Mouse (Mus musculus) embryonic fibroblast, embryonic 13.5 days (primary cell): ENCODE data around the gene Maml1. TPM values are rescaled to one million over a fixed set of nuclear protein-coding genes. Genes with fewer than 3 reads are reported as not detected.

ENCODE experiments used
- H3K27ac ChIP-seq: 2 replicates; pipeline ENCODE4 v1.5.1; 2012; ENCODE audit warnings: low read length, control low read depth, inconsistent platforms; ENCODE audit not compliant: insufficient read depth
- H3K4me1 ChIP-seq: 2 replicates; pipeline ENCODE4 v1.6.1; 2011; ENCODE audit warnings: low read length; ENCODE audit not compliant: control insufficient read depth, insufficient read depth
- H3K4me3 ChIP-seq: 2 replicates; pipeline ENCODE4 v1.5.1; 2011; ENCODE audit warnings: mild to moderate bottlenecking, control low read depth, low read length; ENCODE audit not compliant: insufficient read depth
- CTCF ChIP-seq: IDR thresholded peaks from 2 replicates; pipeline ENCODE4 v1.5.1; 2011; ENCODE audit warnings: mild to moderate bottlenecking, control low read depth, low read length, moderate library complexity, borderline replicate concordance; ENCODE audit not compliant: insufficient read depth
- POLR2A ChIP-seq: IDR thresholded peaks from 2 replicates; pipeline ENCODE4 v1.6.1; 2011; ENCODE audit warnings: low read depth, mild to moderate bottlenecking, control low read depth, low read length, moderate library complexity
- polyA plus RNA-seq: library from polyadenylated mRNA; stranded (reverse); fragments of >200 nt; gene quantifications from 2 replicates; pipeline ENCODE4 v1.2.4, GENCODE M21; 2011; ENCODE audit warnings: low read depth; ENCODE audit not compliant: missing spikeins, insufficient read length

Maml1 gene
- polyA plus RNA-seq, 1 experiment: 37.3 TPM

DNA sequence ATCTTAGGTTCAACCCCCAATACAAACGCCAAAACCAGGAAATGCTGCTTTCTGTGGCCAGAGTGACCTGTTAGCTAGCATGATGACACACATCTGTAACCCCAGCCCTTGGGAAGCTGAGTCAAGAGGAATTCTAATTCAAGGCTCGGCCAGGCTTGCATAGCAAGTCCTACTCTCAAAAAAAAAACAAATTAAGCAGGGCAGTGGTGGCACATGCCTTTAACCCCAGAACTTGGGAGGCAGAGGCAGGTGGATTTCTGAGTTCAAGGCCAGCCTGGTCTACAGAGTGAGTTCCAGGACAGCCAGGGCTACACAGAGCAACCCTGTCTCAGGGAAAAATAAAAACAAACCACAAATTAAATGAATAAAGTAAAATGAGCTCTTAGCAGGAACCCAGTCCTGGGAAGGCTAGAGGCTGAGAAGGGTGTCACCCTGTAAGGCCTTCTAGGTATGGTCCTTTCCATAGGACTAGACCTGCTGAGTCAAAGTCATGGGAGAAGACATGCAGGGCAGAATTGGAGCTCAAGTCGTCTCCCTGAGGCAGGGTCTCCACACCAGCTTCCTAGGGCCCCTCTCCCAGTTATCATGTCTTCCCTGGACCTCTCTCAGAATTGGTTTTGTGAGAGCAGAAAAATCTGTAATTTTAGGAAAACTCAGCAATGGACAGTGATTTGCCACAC lies 79.9 kb downstream of the Maml1 start:
- peak overlapping the region; percentile 80 for H3K27ac ChIP-seq
- TF ChIP-seq CTCF (no peak), POLR2A (no peak)
- no peak overlapping the region for H3K4me3 ChIP-seq
- peaks cover 18% of the 10 kb centered on the region for H3K4me1 ChIP-seq

DNA sequence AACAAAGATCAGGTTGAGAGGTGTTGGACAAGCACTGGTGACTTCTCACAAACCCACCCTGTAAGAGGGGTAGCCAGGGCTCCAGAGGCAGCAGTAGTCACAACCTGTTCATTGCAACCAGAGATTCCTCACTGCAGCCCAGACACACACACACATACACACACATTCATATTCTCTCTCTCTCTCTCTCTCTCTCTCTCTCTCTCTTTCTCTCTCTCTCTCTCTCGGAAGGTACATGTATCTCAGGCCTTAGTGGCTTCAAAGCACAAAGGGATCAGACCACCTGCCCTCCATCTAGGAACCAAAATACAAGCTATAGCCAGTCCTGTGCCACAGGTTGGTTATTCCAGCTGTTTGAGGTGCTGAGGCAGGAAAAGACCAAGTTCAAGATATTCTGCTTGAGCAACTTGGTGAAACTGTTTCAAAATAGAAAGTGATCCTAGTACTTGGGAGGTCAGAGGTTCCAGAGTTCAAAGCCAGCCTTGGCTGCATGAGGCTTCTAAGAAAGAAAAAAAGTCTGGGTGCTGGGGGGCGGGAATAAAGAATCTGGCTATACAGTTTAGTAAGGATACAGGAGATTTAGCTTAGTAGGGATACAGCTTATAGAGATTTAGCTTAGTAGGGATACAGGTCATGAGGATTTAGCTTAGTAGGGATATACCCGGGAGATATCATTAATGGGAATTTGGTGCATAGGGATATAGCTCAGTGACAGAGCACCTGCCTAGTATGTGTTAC lies 80.6 kb downstream of the Maml1 start:
- TF ChIP-seq CTCF (no peak), POLR2A (no peak)
- 0 out of 2 replicates have a peak overlapping the region, but pooled peaks have one; percentile 85 for H3K4me3 ChIP-seq

DNA sequence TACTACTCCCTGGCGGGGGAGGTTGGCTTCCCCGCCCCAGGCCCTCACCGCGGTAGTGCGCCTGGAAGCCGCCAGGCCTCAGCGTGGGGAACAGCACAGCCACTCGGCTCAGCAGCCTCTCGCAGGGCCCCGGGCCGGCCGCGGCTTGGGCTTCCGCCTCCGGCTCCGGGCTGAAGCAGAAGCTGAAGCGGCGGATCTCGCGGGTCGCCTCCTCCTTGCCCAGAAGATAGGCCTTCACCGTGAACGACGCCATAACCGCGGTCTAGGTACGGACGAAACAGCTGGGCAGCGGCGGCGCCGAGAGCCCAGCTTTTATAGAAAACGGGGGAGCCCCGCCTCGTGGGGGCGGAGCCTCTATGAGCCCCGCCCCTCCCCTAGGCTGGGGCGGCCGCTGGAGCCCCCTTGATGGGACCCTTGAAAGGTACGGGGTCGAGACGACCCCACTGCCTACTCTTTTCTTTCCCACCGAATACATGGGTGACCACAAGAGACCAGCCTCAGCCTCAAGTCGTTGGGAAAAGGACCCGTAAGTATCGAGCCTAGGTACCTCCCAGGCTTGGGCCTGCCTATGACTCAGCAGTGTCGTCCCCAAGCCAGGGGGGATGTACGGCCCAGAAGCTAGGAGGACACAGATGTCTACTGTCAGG lies 81.5 kb downstream of the Maml1 start, which contains the start of the genes Sqstm1 and Mgat4b:
TSS of gene Sqstm1 (minus strand) at position 323 of the 647 bp plus-strand sequence.
TSS of gene Mgat4b (plus strand) at position 386 of the 647 bp plus-strand sequence.
- Histone ChIP-seq H3K4me1 (peaks cover 18% of the 10 kb centered on the region), H3K27ac (peak within 1 kb of the TSS; percentile 80), H3K4me3 (peak within 1 kb of the TSS; percentile 85)
- TF ChIP-seq CTCF (no peak), POLR2A (peak; percentile 99)

More for the DNA sequence above, 80.6 kb downstream of the Maml1 start:
- peaks cover 18% of the 10 kb centered on the region for H3K4me1 ChIP-seq
- peak overlapping the region; percentile 80 for H3K27ac ChIP-seq

GRCm38 (mm10) chr11:50210101-50210504 lies 82.0 kb downstream of the Maml1 start:
- TF ChIP-seq POLR2A: peak; percentile 32; the same call in 1 of the 2 replicates
- TF ChIP-seq CTCF: no peak
- peaks cover 18% of the 10 kb centered on the region for H3K4me1 ChIP-seq
- H3K27ac ChIP-seq: peak overlapping the region; percentile 80
- peak overlapping the region; percentile 85 for H3K4me3 ChIP-seq

- Histone ChIP-seq H3K4me1 (peaks cover 12% of the 10 kb centered on the region), H3K4me3 (peak overlapping the region; percentile 47), H3K27ac (no peak overlapping the region)
- TF ChIP-seq POLR2A: no peak
- TF ChIP-seq CTCF: no peak
Measured at GRCm38 (mm10) chr11:50208039-50208438, 84.1 kb downstream of the Maml1 start.

DNA sequence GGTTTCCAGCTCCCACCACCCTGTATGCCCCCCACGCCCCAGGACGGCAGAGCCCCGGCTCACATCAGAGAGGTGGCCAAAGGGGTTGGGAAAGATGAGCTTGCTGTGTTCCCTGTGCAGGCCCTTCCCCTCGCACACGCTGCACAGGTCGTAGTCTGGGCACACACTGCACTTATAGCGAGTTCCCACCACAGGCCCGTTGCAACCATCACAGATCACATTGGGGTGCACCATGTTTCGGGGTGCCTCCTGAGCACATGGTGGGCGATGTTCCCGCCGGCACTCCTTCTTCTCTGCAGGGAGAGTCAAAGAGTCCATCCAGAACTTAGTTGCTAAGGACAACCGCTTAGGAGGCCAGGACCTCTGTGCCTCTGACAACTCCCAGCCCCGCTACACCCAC lies 84.8 kb downstream of the Maml1 start:
- Histone ChIP-seq H3K4me3 (no peak overlapping the region), H3K27ac (no peak overlapping the region), H3K4me1 (peaks cover 5% of the 10 kb centered on the region; the same call in 1 of the 2 replicates)
- TF ChIP-seq POLR2A (no peak), CTCF (no peak)

- no peak overlapping the region for H3K27ac ChIP-seq
- no peak overlapping the region for H3K4me3 ChIP-seq
- H3K4me1 ChIP-seq: no peaks in the 10 kb centered on the region
- TF ChIP-seq POLR2A: no peak
- no peak for TF ChIP-seq CTCF
Measured at GRCm38 (mm10) chr11:50206037-50206436, 86.1 kb downstream of the Maml1 start.

Other genes starting within 250 kb of the Maml1 start
- 72.3 and 76.8 TPM in 2 replicates for gene Tbc1d9b, start 160.9 kb downstream of the Maml1 start, polyA plus RNA-seq
- 2.9 and 3.7 TPM in 2 replicates for gene Mrnip, start 117.9 kb downstream of the Maml1 start, polyA plus RNA-seq
- gene Sqstm1, start 81.5 kb downstream of the Maml1 start, polyA plus RNA-seq: 332 and 376 TPM in 2 replicates
- 35.1 and 41.8 TPM in 2 replicates for gene Mgat4b, start 81.4 kb downstream of the Maml1 start, polyA plus RNA-seq
- 0.83 TPM in 1 of 2 replicates, not detected in the other for gene Ltc4s, start 53.7 kb downstream of the Maml1 start, polyA plus RNA-seq
- gene Canx, start 33.4 kb upstream of the Maml1 start, polyA plus RNA-seq: 735 and 759 TPM in 2 replicates
- not detected in 2 replicates for gene Cby3, start 62.2 kb upstream of the Maml1 start, polyA plus RNA-seq
- 465 and 590 TPM in 2 replicates for gene Hnrnph1, start 84.7 kb upstream of the Maml1 start, polyA plus RNA-seq
- gene Rufy1, start 138.8 kb upstream of the Maml1 start, polyA plus RNA-seq: 19.3 and 19.8 TPM in 2 replicates